Mouse (Mus musculus): ENCODE data around the gene Pard3.

- no peak for TF ChIP-seq CTCF (conservative IDR thresholded peaks at IDR 0.05; ENCODE audit: insufficient read depth, insufficient read length, low read depth, low read length)
- no peak for TF ChIP-seq POLR2A (IDR thresholded peaks at IDR 0.05; ENCODE audit: low read depth, low read length)
These were observed 5.0 kb downstream of the Pard3 start for GRCm38 (mm10) chr8:127068719-127069118.
